Mouse (Mus musculus): Measurements from ENCODE around the gene Ice1.

- no peak for TF ChIP-seq CTCF (IDR thresholded peaks at IDR 0.05; ENCODE audit: low read depth, low read length)
- TF ChIP-seq POLR2A (IDR thresholded peaks at IDR 0.05; ENCODE audit: borderline replicate concordance, low read depth, low read length), result no peak
These were observed 127.9 kb downstream of the Ice1 start for GRCm38 (mm10) chr13:70509375-70510016.
